Comparison of ENCODE assay signal across 9 mouse cellular contexts in genomic region chr14:11874960-11875889, GRCm38 (mm10).
DNase-seq lines count a peak whose midpoint lies in the region; ATAC-seq and TF ChIP-seq lines count a peak whose summit lies in the region.
"Had no signal": no experiment of that assay in that cellular context is flagged by ENCODE, and none has a peak within 500 bp of the region (broad histone marks: within the 10 kb centered on the region; RNA-seq: fewer than 3 reads in every experiment).

No protein-coding gene starts in this region.

- H3K27me3 ChIP-seq in kidney, embryonic 14.5 days (ENCODE audit: control insufficient read depth, insufficient read depth, low read length), result no peaks in the 10 kb centered on the region
- no peaks in the 10 kb centered on the region for H3K27me3 ChIP-seq in forebrain, postnatal 0 days (ENCODE audit: insufficient read depth, low read length)

- H3K4me2 ChIP-seq in kidney, embryonic 14.5 days (replicated peaks; ENCODE audit: low read depth, low read length), result no peak overlapping the region
- no peak overlapping the region for H3K4me2 ChIP-seq in forebrain, postnatal 0 days (ENCODE audit: low read depth)
- H3K4me2 ChIP-seq: liver, embryonic 11.5 days had no signal

- H3K4me3 ChIP-seq in kidney, embryonic 14.5 days (ENCODE audit: low read length), result no peak overlapping the region
- H3K4me3 ChIP-seq in forebrain, postnatal 0 days (ENCODE audit: low read depth, low read length), result no peak overlapping the region

- H3K9ac ChIP-seq in kidney, embryonic 14.5 days (ENCODE audit: low read depth, low read length), result no peak overlapping the region
- H3K9ac ChIP-seq in forebrain, postnatal 0 days, result no peak overlapping the region

- no peak for ATAC-seq in kidney, embryonic 14.5 days (ENCODE audit: low FRiP score, low TSS enrichment)
- ATAC-seq in forebrain, postnatal 0 days, result peak; percentile 93
- no peak for ATAC-seq in megakaryocyte, adult 5-6 weeks (ENCODE audit: poor library complexity, severe bottlenecking)

- H3K9me3 ChIP-seq in kidney, embryonic 14.5 days (ENCODE audit: control insufficient read depth, low read length), result no peaks in the 10 kb centered on the region
- H3K9me3 ChIP-seq in forebrain, postnatal 0 days (ENCODE audit: low read length), result no peaks in the 10 kb centered on the region

- H3K27ac ChIP-seq in kidney, embryonic 14.5 days (ENCODE audit: low read depth, low read length), result no peak overlapping the region
- H3K27ac ChIP-seq in forebrain, postnatal 0 days (ENCODE audit: low read depth, low read length), result 0 out of 2 replicates have a peak overlapping the region, but pooled peaks have one; percentile 21

- WGBS in kidney, embryonic 14.5 days, result 87% methylated on average over 11 of the region's 11 CpGs
- 32% methylated on average over 11 of the region's 11 CpGs for WGBS in forebrain, postnatal 0 days

- no peak for TF ChIP-seq CTCF in forebrain, postnatal 0 days (IDR thresholded peaks at IDR 0.05; ENCODE audit: low read depth)

- 0 out of 2 replicates have a peak, but pooled peaks cover 13% of the 10 kb centered on the region for H3K4me1 ChIP-seq in kidney, embryonic 14.5 days (ENCODE audit: control insufficient read depth, insufficient read depth, low read length)
- H3K4me1 ChIP-seq in forebrain, postnatal 0 days (ENCODE audit: insufficient read depth), result peaks cover 13% of the 10 kb centered on the region

- no peaks in the 10 kb centered on the region for H3K36me3 ChIP-seq in kidney, embryonic 14.5 days (ENCODE audit: control insufficient read depth, insufficient read depth, low read length)
- no peaks in the 10 kb centered on the region for H3K36me3 ChIP-seq in forebrain, postnatal 0 days (ENCODE audit: insufficient read depth)

- DNase-seq in kidney, postnatal 10 days, result peak; percentile 41
- DNase-seq in forebrain, postnatal 0 days, result peak; percentile 69
- DNase-seq in left cerebral cortex, adult 11 months (ENCODE audit: low spot score), result peak; percentile 38
- peak; percentile 17 for DNase-seq in retina, postnatal 7 days (ENCODE audit: low read depth, low spot score)
- DNase-seq in spleen, adult 12 weeks (ENCODE audit: low spot score), result no peak
- DNase-seq: cerebellum, adult 8-10 months had no signal
